Mouse (Mus musculus): ENCODE measurements around the gene Fndc3b. TPM values are rescaled to one million over a fixed set of nuclear protein-coding genes. Genes with fewer than 3 reads are reported as not detected.

Fndc3b gene
- 6.7 TPM in 2 replicates for polyA plus RNA-seq (2015; fragmentation: Nextera tagmentation; extraction: Ambion mirVana)

DNA sequence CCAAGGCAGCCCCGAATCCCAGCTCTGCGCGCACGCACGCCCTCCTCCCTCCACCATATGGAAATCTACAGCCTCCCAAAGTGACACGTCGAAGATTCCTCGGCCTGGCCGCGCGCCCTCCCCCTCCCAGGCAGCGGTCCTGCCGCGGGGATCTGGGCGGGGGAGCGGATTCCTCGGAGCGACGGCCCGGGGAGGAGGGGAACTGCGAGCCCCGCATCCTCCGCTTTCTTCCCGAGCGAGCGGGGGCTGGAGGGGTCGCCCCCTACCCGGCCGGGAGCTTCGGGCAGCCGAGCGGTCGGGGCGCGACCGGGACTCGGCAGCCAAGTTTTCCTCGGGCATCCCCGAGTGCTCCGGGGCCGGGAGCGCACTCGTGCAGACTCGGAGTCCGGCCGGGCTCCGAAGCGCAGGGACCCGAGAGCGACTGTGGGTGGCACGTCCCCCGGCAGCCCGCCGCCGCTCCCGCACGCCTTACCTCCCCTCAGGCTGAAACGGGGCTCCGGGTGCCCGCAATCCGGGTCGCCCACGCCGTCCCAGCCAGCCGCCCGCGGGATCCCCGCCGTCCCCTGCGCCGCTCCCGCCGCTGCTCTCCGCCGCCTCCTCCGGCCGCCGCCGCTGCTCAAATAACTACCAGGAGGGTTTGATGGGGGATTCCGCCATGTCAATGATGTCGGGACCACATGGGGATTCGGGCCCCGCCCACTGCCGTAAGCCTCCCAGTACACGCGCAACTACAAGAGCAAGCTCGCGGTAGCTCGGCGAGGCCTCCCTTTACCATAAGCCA, at the start of gene Fndc3b:
Gene Fndc3b, minus strand, starts transcription at position 660 of the 781 bp plus-strand sequence.
- H3K9me3 ChIP-seq (ENCODE audit: control insufficient read depth, low read length) = no peaks in the 10 kb centered on the region
- peak within 1 kb of the TSS; percentile 88 for H3K27ac ChIP-seq (ENCODE audit: low read length)
- peaks cover 11% of the 10 kb centered on the region for H3K4me1 ChIP-seq (replicated peaks; ENCODE audit: control insufficient read depth, insufficient read depth, low read length)
- H3K4me3 ChIP-seq (replicated peaks; ENCODE audit: low read length) = peak within 1 kb of the TSS; percentile 94
- WGBS = under 1% methylated on average over 84 of the region's 90 CpGs
- no peaks in the 10 kb centered on the region for H3K27me3 ChIP-seq (replicated peaks; ENCODE audit: control insufficient read depth, insufficient read depth, low read length)
- H3K36me3 ChIP-seq (ENCODE audit: control insufficient read depth, insufficient read depth) = no peaks in the 10 kb centered on the region
- H3K9ac ChIP-seq (replicated peaks; ENCODE audit: low read depth, low read length) = peak within 1 kb of the TSS; percentile 80
- H3K4me2 ChIP-seq (ENCODE audit: low read length) = peak within 1 kb of the TSS; percentile 74
- peak; percentile 98 for ATAC-seq

DNA sequence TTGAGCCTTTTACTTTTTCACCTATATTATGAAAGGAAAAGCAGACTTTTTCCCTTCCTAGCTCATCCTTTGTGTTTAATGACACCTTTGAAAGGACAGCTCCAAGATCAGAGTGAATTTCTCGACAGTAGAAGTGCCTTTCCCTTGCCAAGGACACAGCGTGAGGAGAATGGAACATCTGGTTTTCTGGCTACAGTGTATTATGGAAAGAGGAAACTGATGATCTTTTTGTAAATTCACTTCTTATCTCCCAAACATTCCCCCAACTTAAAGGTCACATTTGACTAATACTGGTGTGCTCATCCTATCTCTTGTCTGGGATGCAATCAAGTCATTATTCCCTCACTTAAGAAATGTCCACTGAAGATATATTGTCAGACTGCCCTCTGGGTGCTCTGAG, 49.2 kb upstream of the Fndc3b start:
- no peaks in the 10 kb centered on the region for H3K4me1 ChIP-seq (replicated peaks; ENCODE audit: control insufficient read depth, insufficient read depth, low read length)
- 80% methylated on average over 2 of the region's 2 CpGs for WGBS
- no peaks in the 10 kb centered on the region for H3K36me3 ChIP-seq (ENCODE audit: control insufficient read depth, insufficient read depth)
- no peaks in the 10 kb centered on the region for H3K27me3 ChIP-seq (replicated peaks; ENCODE audit: control insufficient read depth, insufficient read depth, low read length)
- no peak overlapping the region for H3K4me2 ChIP-seq (ENCODE audit: low read length)
- ATAC-seq = no peak
- H3K9me3 ChIP-seq (ENCODE audit: control insufficient read depth, low read length) = no peaks in the 10 kb centered on the region
- no peak overlapping the region for H3K9ac ChIP-seq (replicated peaks; ENCODE audit: low read depth, low read length)
- H3K4me3 ChIP-seq (replicated peaks; ENCODE audit: low read length) = no peak overlapping the region
- no peak overlapping the region for H3K27ac ChIP-seq (ENCODE audit: low read length)

GRCm38 (mm10) chr3:27758976-27759375, 47.9 kb upstream of the Fndc3b start:
- H3K4me2 ChIP-seq (ENCODE audit: low read length) = no peak overlapping the region
- no peak overlapping the region for H3K9ac ChIP-seq (replicated peaks; ENCODE audit: low read depth, low read length)
- no peak for ATAC-seq
- 54% methylated on average over 6 of the region's 6 CpGs for WGBS
- no peaks in the 10 kb centered on the region for H3K9me3 ChIP-seq (ENCODE audit: control insufficient read depth, low read length)
- H3K4me3 ChIP-seq (replicated peaks; ENCODE audit: low read length) = no peak overlapping the region
- no peaks in the 10 kb centered on the region for H3K27me3 ChIP-seq (replicated peaks; ENCODE audit: control insufficient read depth, insufficient read depth, low read length)
- H3K4me1 ChIP-seq (replicated peaks; ENCODE audit: control insufficient read depth, insufficient read depth, low read length) = no peaks in the 10 kb centered on the region
- no peak overlapping the region for H3K27ac ChIP-seq (ENCODE audit: low read length)
- no peaks in the 10 kb centered on the region for H3K36me3 ChIP-seq (ENCODE audit: control insufficient read depth, insufficient read depth)

- ATAC-seq = no peak
- Histone ChIP-seq H3K27me3 (replicated peaks; ENCODE audit: control insufficient read depth, insufficient read depth, low read length) (no peaks in the 10 kb centered on the region), H3K27ac (ENCODE audit: low read length) (no peak overlapping the region), H3K9me3 (ENCODE audit: control insufficient read depth, low read length) (no peaks in the 10 kb centered on the region), H3K36me3 (ENCODE audit: control insufficient read depth, insufficient read depth) (no peaks in the 10 kb centered on the region), H3K9ac (replicated peaks; ENCODE audit: low read depth, low read length) (no peak overlapping the region), H3K4me1 (replicated peaks; ENCODE audit: control insufficient read depth, insufficient read depth, low read length) (no peaks in the 10 kb centered on the region), H3K4me3 (replicated peaks; ENCODE audit: low read length) (no peak overlapping the region), H3K4me2 (ENCODE audit: low read length) (no peak overlapping the region)
- WGBS = 72% methylated on average over 5 of the region's 5 CpGs
Observed at GRCm38 (mm10) chr3:27751657-27752056, 40.5 kb upstream of the Fndc3b start.

- Histone ChIP-seq H3K27ac (ENCODE audit: low read length) (no peak overlapping the region), H3K36me3 (ENCODE audit: control insufficient read depth, insufficient read depth) (no peaks in the 10 kb centered on the region), H3K9me3 (ENCODE audit: control insufficient read depth, low read length) (no peaks in the 10 kb centered on the region), H3K27me3 (replicated peaks; ENCODE audit: control insufficient read depth, insufficient read depth, low read length) (no peaks in the 10 kb centered on the region), H3K4me1 (replicated peaks; ENCODE audit: control insufficient read depth, insufficient read depth, low read length) (no peaks in the 10 kb centered on the region), H3K4me3 (replicated peaks; ENCODE audit: low read length) (no peak overlapping the region), H3K4me2 (ENCODE audit: low read length) (no peak overlapping the region), H3K9ac (replicated peaks; ENCODE audit: low read depth, low read length) (no peak overlapping the region)
- WGBS = 81% methylated on average over 5 of the region's 5 CpGs
- ATAC-seq = no peak
Observed at GRCm38 (mm10) chr3:27751156-27751555, 40.0 kb upstream of the Fndc3b start.

- no peaks in the 10 kb centered on the region for H3K9me3 ChIP-seq (ENCODE audit: control insufficient read depth, low read length)
- WGBS = 93% methylated on average over 9 of the region's 9 CpGs
- no peak overlapping the region for H3K27ac ChIP-seq (ENCODE audit: low read length)
- no peaks in the 10 kb centered on the region for H3K27me3 ChIP-seq (replicated peaks; ENCODE audit: control insufficient read depth, insufficient read depth, low read length)
- H3K4me3 ChIP-seq (replicated peaks; ENCODE audit: low read length) = no peak overlapping the region
- no peaks in the 10 kb centered on the region for H3K36me3 ChIP-seq (ENCODE audit: control insufficient read depth, insufficient read depth)
- no peak overlapping the region for H3K4me2 ChIP-seq (ENCODE audit: low read length)
- H3K9ac ChIP-seq (replicated peaks; ENCODE audit: low read depth, low read length) = no peak overlapping the region
- ATAC-seq = no peak
- H3K4me1 ChIP-seq (replicated peaks; ENCODE audit: control insufficient read depth, insufficient read depth, low read length) = no peaks in the 10 kb centered on the region
Observed at GRCm38 (mm10) chr3:27745651-27746050, 34.5 kb upstream of the Fndc3b start.

- no peak for ATAC-seq
- Histone ChIP-seq H3K4me2 (ENCODE audit: low read length) (no peak overlapping the region), H3K27me3 (replicated peaks; ENCODE audit: control insufficient read depth, insufficient read depth, low read length) (no peaks in the 10 kb centered on the region), H3K36me3 (ENCODE audit: control insufficient read depth, insufficient read depth) (no peaks in the 10 kb centered on the region), H3K9ac (replicated peaks; ENCODE audit: low read depth, low read length) (no peak overlapping the region), H3K9me3 (ENCODE audit: control insufficient read depth, low read length) (no peaks in the 10 kb centered on the region), H3K4me1 (replicated peaks; ENCODE audit: control insufficient read depth, insufficient read depth, low read length) (no peaks in the 10 kb centered on the region), H3K4me3 (replicated peaks; ENCODE audit: low read length) (no peak overlapping the region), H3K27ac (ENCODE audit: low read length) (no peak overlapping the region)
- 56% methylated on average over 7 of the region's 7 CpGs for WGBS
Observed at GRCm38 (mm10) chr3:27744754-27745153, 33.6 kb upstream of the Fndc3b start.

DNA sequence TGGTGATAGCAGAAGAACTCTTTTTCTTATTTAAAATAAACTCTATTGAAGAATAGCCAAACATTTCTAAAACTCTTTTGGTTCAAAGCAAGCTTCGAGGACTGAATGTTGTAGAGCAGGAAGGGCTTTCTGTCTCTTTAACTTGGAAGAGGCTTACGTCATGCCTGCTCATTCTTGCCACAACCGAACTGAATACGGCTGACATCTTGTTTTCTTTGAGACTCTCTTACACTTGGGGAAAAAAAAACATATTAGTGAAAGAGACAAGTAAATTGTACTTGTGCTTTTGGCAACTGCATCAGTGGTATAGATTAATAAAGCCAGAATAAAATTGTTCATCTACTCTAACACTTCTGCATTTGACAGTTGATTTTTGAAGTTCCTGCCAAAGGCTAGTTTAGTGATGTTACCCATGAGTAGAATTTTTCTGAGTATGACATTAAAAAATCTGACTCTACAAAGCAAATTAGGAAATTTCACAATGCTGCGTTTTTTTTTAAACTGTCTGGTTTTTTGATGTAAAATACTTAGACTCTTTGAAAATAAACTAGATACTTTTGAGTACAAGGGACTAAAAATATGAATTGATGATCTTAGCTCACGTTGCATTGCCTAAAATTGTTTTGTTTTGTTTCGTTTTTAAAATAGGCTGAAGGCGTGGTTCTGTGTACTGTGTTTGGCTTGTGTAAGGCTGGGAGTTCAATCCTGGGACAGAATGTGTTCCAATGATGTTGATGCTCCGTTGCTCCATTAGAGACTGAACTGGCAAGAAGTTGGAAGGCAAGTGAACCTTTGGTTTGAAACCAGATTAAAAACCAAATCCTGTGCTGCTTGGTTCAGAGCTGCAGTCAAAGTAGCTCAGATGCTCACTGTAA, 32.4 kb upstream of the Fndc3b start:
- WGBS = 68% methylated on average over 9 of the region's 9 CpGs
- Histone ChIP-seq H3K4me1 (replicated peaks; ENCODE audit: control insufficient read depth, insufficient read depth, low read length) (no peaks in the 10 kb centered on the region), H3K9ac (replicated peaks; ENCODE audit: low read depth, low read length) (no peak overlapping the region), H3K36me3 (ENCODE audit: control insufficient read depth, insufficient read depth) (no peaks in the 10 kb centered on the region), H3K27ac (ENCODE audit: low read length) (no peak overlapping the region), H3K4me3 (replicated peaks; ENCODE audit: low read length) (no peak overlapping the region), H3K9me3 (ENCODE audit: control insufficient read depth, low read length) (no peaks in the 10 kb centered on the region), H3K4me2 (ENCODE audit: low read length) (no peak overlapping the region), H3K27me3 (replicated peaks; ENCODE audit: control insufficient read depth, insufficient read depth, low read length) (no peaks in the 10 kb centered on the region)
- no peak for ATAC-seq

DNA sequence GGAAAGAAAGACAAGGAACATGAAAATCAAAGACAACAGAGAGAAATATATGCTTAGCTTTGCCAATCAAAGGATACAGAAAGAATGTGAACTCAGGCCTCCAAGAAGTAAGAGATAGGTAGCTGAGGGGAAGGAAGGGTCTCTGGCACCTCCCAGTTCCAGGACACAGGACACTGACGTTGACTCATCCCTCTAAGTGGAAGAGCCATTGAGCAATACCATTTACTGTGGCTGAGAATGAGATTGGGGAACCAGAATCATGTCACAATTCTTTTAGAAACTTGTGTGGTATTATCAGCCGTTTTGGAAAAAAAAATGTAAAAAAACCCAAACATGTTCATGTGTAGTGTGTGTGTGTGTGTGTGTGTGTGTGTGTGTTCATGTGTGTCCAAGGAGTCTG, 31.0 kb upstream of the Fndc3b start:
- H3K27ac ChIP-seq (ENCODE audit: low read length) = no peak overlapping the region
- H3K4me1 ChIP-seq (replicated peaks; ENCODE audit: control insufficient read depth, insufficient read depth, low read length) = no peaks in the 10 kb centered on the region
- H3K4me3 ChIP-seq (replicated peaks; ENCODE audit: low read length) = no peak overlapping the region
- H3K4me2 ChIP-seq (ENCODE audit: low read length) = no peak overlapping the region
- H3K9me3 ChIP-seq (ENCODE audit: control insufficient read depth, low read length) = no peaks in the 10 kb centered on the region
- 77% methylated on average over 2 of the region's 2 CpGs for WGBS
- ATAC-seq = no peak
- no peaks in the 10 kb centered on the region for H3K27me3 ChIP-seq (replicated peaks; ENCODE audit: control insufficient read depth, insufficient read depth, low read length)
- H3K36me3 ChIP-seq (ENCODE audit: control insufficient read depth, insufficient read depth) = no peaks in the 10 kb centered on the region
- no peak overlapping the region for H3K9ac ChIP-seq (replicated peaks; ENCODE audit: low read depth, low read length)

Measured in forebrain, embryonic 16.5 days (tissue).